Mouse (Mus musculus): ENCODE results near the gene Phb2. TPM values are rescaled to one million over a fixed set of nuclear protein-coding genes. Genes with fewer than 3 reads are reported as not detected.

Gene Phb2
- polyA plus RNA-seq, 1 experiment = 329 TPM

DNA sequence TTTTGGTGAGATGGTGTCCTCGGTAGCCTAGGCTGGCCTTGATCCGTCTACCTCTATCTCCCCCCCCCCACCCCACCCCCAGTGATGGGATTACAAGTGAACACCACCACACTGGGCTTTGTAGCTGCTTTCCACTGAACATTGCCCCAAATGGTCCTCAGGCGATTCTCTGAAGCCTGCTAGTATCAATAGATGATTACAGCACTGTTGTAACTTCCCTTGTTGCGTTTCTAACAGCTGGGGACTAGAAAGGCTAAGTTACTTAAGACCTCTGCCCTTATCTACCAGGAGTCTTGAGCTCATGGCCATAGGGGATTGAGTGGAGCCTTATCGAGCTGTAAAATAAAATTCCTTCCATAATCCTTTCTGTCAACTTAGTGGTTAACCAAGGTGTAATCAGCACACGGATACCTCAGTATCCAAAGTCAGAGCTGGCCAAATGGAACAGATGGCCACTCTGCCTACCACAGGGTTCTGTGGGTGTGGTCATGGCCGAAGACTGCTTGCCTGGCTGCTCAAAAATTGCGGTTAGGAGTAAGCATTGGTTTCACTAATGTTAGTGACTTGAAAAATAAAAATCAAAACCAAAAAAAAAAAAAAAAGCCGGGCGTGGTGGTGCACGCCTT lies 42.8 kb upstream of the Phb2 start:
- H3K9ac ChIP-seq (ENCODE audit: low read depth, poor library complexity, severe bottlenecking) = no peak overlapping the region
- H3K27me3 ChIP-seq (ENCODE audit: control insufficient read depth, insufficient read depth, low read length, poor library complexity, severe bottlenecking) = no peaks in the 10 kb centered on the region
- H3K27ac ChIP-seq (ENCODE audit: insufficient read depth, low read length) = no peak overlapping the region
- no peak for TF ChIP-seq CTCF (IDR thresholded peaks at IDR 0.05; ENCODE audit: low read depth, low read length)
- no peak for TF ChIP-seq EP300 (IDR thresholded peaks at IDR 0.05; ENCODE audit: insufficient read depth, low read depth, low read length)
- TF ChIP-seq POLR2A (IDR thresholded peaks at IDR 0.05; ENCODE audit: insufficient read depth, low read length) = no peak
- H3K36me3 ChIP-seq (ENCODE audit: control insufficient read depth, insufficient read depth, low read length, poor library complexity, severe bottlenecking) = no peaks in the 10 kb centered on the region
- no peaks in the 10 kb centered on the region for H3K9me3 ChIP-seq (replicated peaks; ENCODE audit: control insufficient read depth, insufficient read depth, low read length, poor library complexity, severe bottlenecking)
- H3K4me1 ChIP-seq (ENCODE audit: control insufficient read depth, insufficient read depth, low read length) = peaks cover 2% of the 10 kb centered on the region
- H3K4me3 ChIP-seq (ENCODE audit: low read depth, low read length) = no peak overlapping the region

DNA sequence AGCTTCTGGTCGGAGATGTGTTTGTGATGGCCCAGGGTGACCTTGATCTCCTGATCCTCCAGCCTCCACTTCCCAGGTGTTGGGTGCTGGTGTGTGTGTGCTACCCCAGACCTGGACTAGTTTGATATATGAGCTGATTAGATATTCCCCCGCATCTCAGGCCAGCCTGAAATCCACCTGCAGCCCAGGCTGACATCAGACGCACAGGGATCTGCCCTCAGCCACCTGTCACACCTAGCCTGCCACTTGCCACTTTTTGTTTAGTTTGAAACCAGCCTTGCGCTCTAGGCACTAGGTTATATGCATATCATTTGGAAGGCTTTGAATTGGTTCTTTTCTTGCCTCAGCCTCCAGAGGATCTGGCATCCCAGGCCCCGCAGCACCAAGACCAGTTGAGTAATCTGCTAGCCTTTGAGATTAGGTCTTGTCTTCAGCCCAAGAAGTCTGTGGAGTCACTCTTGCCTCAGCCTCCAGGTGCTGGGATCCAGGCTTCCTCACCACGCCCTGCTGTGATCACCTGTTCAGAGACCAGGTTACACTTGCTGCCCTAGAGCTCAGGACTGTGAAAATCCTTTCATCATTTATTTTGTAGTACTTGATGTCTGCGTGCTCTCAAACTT lies 41.7 kb upstream of the Phb2 start:
- no peak for TF ChIP-seq CTCF (IDR thresholded peaks at IDR 0.05; ENCODE audit: low read depth, low read length)
- no peak for TF ChIP-seq EP300 (IDR thresholded peaks at IDR 0.05; ENCODE audit: insufficient read depth, low read depth, low read length)
- TF ChIP-seq POLR2A (IDR thresholded peaks at IDR 0.05; ENCODE audit: insufficient read depth, low read length) = no peak
- Histone ChIP-seq H3K9ac (ENCODE audit: low read depth, poor library complexity, severe bottlenecking) (no peak overlapping the region), H3K36me3 (ENCODE audit: control insufficient read depth, insufficient read depth, low read length, poor library complexity, severe bottlenecking) (no peaks in the 10 kb centered on the region; the same call in 1 of the 2 replicates), H3K4me1 (ENCODE audit: control insufficient read depth, insufficient read depth, low read length) (peaks cover 4% of the 10 kb centered on the region), H3K9me3 (replicated peaks; ENCODE audit: control insufficient read depth, insufficient read depth, low read length, poor library complexity, severe bottlenecking) (no peaks in the 10 kb centered on the region), H3K27ac (ENCODE audit: insufficient read depth, low read length) (no peak overlapping the region), H3K27me3 (ENCODE audit: control insufficient read depth, insufficient read depth, low read length, poor library complexity, severe bottlenecking) (no peaks in the 10 kb centered on the region), H3K4me3 (ENCODE audit: low read depth, low read length) (no peak overlapping the region)

DNA sequence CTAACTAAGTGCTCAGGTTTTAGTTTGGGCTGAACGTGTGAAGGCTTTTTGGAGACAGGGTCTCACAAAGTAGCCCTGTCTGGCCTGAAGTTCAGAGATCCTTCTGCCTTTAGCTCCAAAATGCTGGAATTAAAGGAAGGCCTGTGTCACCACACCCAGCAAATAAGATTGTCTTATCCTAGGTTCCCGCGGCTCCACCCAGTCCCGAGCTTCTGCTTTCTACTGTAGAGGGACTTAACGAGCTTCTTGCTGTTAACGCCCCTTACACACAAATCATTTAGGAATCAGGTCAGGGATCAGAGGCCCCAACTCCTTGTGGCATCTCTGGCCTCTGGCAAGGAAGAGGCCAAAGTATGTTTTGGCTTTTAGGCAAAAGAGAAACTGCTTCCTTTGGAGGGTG lies 40.0 kb upstream of the Phb2 start:
- H3K9ac ChIP-seq (ENCODE audit: low read depth, poor library complexity, severe bottlenecking) = no peak overlapping the region
- H3K4me3 ChIP-seq (ENCODE audit: low read depth, low read length) = no peak overlapping the region
- peaks cover 5% of the 10 kb centered on the region for H3K4me1 ChIP-seq (ENCODE audit: control insufficient read depth, insufficient read depth, low read length)
- H3K36me3 ChIP-seq (ENCODE audit: control insufficient read depth, insufficient read depth, low read length, poor library complexity, severe bottlenecking) = no peaks in the 10 kb centered on the region; the same call in 1 of the 2 replicates
- H3K27ac ChIP-seq (ENCODE audit: insufficient read depth, low read length) = no peak overlapping the region
- H3K27me3 ChIP-seq (ENCODE audit: control insufficient read depth, insufficient read depth, low read length, poor library complexity, severe bottlenecking) = no peaks in the 10 kb centered on the region
- TF ChIP-seq CTCF (IDR thresholded peaks at IDR 0.05; ENCODE audit: low read depth, low read length) = no peak
- TF ChIP-seq EP300 (IDR thresholded peaks at IDR 0.05; ENCODE audit: insufficient read depth, low read depth, low read length) = no peak
- TF ChIP-seq POLR2A (IDR thresholded peaks at IDR 0.05; ENCODE audit: insufficient read depth, low read length) = no peak
- H3K9me3 ChIP-seq (replicated peaks; ENCODE audit: control insufficient read depth, insufficient read depth, low read length, poor library complexity, severe bottlenecking) = no peaks in the 10 kb centered on the region

DNA sequence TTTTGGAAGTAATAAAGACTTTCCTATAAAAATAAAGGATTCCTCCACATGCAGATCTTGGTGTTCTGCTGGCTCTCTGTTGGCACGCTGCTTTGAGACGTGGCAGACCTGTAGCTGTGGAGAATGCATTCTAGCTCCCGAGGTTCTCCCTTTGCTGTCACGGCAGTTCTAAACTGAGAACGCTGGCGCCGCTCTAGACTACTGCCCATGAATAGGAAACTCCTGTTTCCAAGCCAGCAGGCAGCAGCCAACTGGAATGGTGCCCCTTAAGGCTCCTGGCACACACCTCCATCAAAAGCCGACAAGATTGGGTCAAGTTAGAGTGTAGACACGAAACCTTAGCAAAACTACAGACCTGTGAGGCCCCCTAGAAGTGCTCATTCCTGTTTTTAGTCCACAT lies 38.5 kb upstream of the Phb2 start:
- Histone ChIP-seq H3K36me3 (ENCODE audit: control insufficient read depth, insufficient read depth, low read length, poor library complexity, severe bottlenecking) (no peaks in the 10 kb centered on the region; the same call in 1 of the 2 replicates), H3K4me3 (ENCODE audit: low read depth, low read length) (no peak overlapping the region), H3K27ac (ENCODE audit: insufficient read depth, low read length) (no peak overlapping the region), H3K27me3 (ENCODE audit: control insufficient read depth, insufficient read depth, low read length, poor library complexity, severe bottlenecking) (no peaks in the 10 kb centered on the region), H3K9me3 (replicated peaks; ENCODE audit: control insufficient read depth, insufficient read depth, low read length, poor library complexity, severe bottlenecking) (no peaks in the 10 kb centered on the region), H3K4me1 (ENCODE audit: control insufficient read depth, insufficient read depth, low read length) (peaks cover 7% of the 10 kb centered on the region), H3K9ac (ENCODE audit: low read depth, poor library complexity, severe bottlenecking) (no peak overlapping the region)
- TF ChIP-seq EP300 (IDR thresholded peaks at IDR 0.05; ENCODE audit: insufficient read depth, low read depth, low read length) (no peak), CTCF (IDR thresholded peaks at IDR 0.05; ENCODE audit: low read depth, low read length) (no peak), POLR2A (IDR thresholded peaks at IDR 0.05; ENCODE audit: insufficient read depth, low read length) (no peak)

DNA sequence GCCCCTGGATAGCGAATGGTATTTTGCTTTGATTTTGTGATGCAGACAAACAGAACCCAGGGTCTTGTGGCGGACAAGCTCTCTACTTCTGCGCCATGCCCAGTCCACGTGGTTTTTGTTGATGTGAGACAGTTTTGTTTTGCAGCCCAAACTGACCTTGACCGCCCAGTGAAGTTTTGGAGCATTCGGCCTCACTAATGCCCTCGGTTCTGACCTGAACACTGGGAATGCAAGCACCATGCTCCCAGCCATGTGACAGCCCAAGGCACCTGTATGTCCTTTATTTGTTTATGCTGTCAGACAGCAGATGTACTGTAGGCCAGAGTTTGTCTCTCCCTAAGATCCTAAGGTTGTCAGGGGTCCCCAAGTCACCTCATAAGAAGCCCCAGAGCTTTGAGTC lies 37.5 kb upstream of the Phb2 start:
- no peaks in the 10 kb centered on the region for H3K27me3 ChIP-seq (ENCODE audit: control insufficient read depth, insufficient read depth, low read length, poor library complexity, severe bottlenecking)
- peaks cover 7% of the 10 kb centered on the region for H3K4me1 ChIP-seq (ENCODE audit: control insufficient read depth, insufficient read depth, low read length)
- TF ChIP-seq POLR2A (IDR thresholded peaks at IDR 0.05; ENCODE audit: insufficient read depth, low read length) (no peak), EP300 (IDR thresholded peaks at IDR 0.05; ENCODE audit: insufficient read depth, low read depth, low read length) (no peak), CTCF (IDR thresholded peaks at IDR 0.05; ENCODE audit: low read depth, low read length) (no peak)
- H3K27ac ChIP-seq (ENCODE audit: insufficient read depth, low read length) = no peak overlapping the region
- H3K36me3 ChIP-seq (ENCODE audit: control insufficient read depth, insufficient read depth, low read length, poor library complexity, severe bottlenecking) = no peaks in the 10 kb centered on the region; the same call in 1 of the 2 replicates
- no peaks in the 10 kb centered on the region for H3K9me3 ChIP-seq (replicated peaks; ENCODE audit: control insufficient read depth, insufficient read depth, low read length, poor library complexity, severe bottlenecking)
- no peak overlapping the region for H3K4me3 ChIP-seq (ENCODE audit: low read depth, low read length)
- H3K9ac ChIP-seq (ENCODE audit: low read depth, poor library complexity, severe bottlenecking) = no peak overlapping the region

DNA sequence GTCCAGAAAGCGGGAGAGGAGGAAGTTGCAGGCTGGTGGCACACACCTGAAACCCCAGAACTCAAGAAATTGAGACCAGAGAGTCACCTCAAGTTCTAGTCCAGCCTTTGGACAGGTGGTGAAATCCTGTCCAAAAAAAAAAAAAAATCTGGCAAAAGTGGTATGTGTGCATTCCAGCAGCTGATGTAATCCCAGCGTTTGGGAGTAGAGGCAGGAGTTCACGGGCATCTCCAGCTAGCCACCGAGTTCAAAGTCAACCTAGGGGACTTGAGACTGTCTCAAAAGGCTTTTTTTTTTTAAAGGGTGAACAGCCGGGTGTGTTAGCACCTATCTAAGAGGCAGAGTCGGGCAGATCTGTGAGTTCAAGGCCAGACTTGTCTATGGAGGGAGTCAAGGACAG lies 36.0 kb upstream of the Phb2 start:
- H3K9ac ChIP-seq (ENCODE audit: low read depth, poor library complexity, severe bottlenecking) = no peak overlapping the region
- H3K27me3 ChIP-seq (ENCODE audit: control insufficient read depth, insufficient read depth, low read length, poor library complexity, severe bottlenecking) = no peaks in the 10 kb centered on the region
- H3K27ac ChIP-seq (ENCODE audit: insufficient read depth, low read length) = no peak overlapping the region
- no peak for TF ChIP-seq CTCF (IDR thresholded peaks at IDR 0.05; ENCODE audit: low read depth, low read length)
- no peak for TF ChIP-seq POLR2A (IDR thresholded peaks at IDR 0.05; ENCODE audit: insufficient read depth, low read length)
- no peak for TF ChIP-seq EP300 (IDR thresholded peaks at IDR 0.05; ENCODE audit: insufficient read depth, low read depth, low read length)
- peaks cover 7% of the 10 kb centered on the region for H3K4me1 ChIP-seq (ENCODE audit: control insufficient read depth, insufficient read depth, low read length)
- H3K9me3 ChIP-seq (replicated peaks; ENCODE audit: control insufficient read depth, insufficient read depth, low read length, poor library complexity, severe bottlenecking) = no peaks in the 10 kb centered on the region
- no peaks in the 10 kb centered on the region; the same call in 1 of the 2 replicates for H3K36me3 ChIP-seq (ENCODE audit: control insufficient read depth, insufficient read depth, low read length, poor library complexity, severe bottlenecking)
- H3K4me3 ChIP-seq (ENCODE audit: low read depth, low read length) = no peak overlapping the region
